Mouse (Mus musculus) left cerebral cortex, adult 2 months (tissue): ENCODE data around the gene Ufsp1. TPM values are rescaled to one million over a fixed set of nuclear protein-coding genes. Genes with fewer than 3 reads are reported as not detected.

ENCODE experiments used
- DNase-seq, 2 experiments: peaks; one replicate each; pipeline ENCODE4 v3.0.0; 2021 to 2022; ENCODE audit warnings: low spot score in 2 of 2, mixed read lengths in 1 of 2; ENCODE audit errors: extremely low spot score in 1 of 2
- H3K27ac ChIP-seq: fragments of 200-600 bp; 2 replicates; pipeline ENCODE4 v1.8.1; 2022
- H3K4me3 ChIP-seq: fragments of 200-600 bp; 2 replicates; pipeline ENCODE4 v1.8.1; 2022
- CTCF ChIP-seq: fragments of 200-600 bp; IDR thresholded peaks from 2 replicates; pipeline ENCODE4 v1.8.1; 2022; ENCODE audit warnings: antibody characterized with exemption, mild to moderate bottlenecking, moderate library complexity
- intact Hi-C: fragments of 180-260 bp; cut with DNase I; formaldehyde crosslinking; loops from one replicate; pipeline ENCODE4 v1.15.1; 2025
- microRNA-seq, 2 experiments: library from miRNA; unstranded; fragments of <30 nt; microRNA quantifications; one replicate each; pipeline ENCODE4 v1.2.0; 2021
- total RNA-seq, 2 experiments: library from RNA; stranded (reverse); gene quantifications; 2 replicates each; pipeline ENCODE4 v1.2.3; 2021

The Ufsp1 gene
- total RNA-seq, 2 experiments from 2014 or later: 11.6 to 14.4 TPM

GRCm38 (mm10) chr5:137338256-137338655 is 43.8 kb downstream of the Ufsp1 start:
- intact Hi-C loops: loop anchor here (1.0 to 10.0 kb wide), 4 partner anchors 257 to 827 kb away; partner anchors contain the start of genes Cops6 and Ppp1r35
- DNase-seq: peak; percentile 89 to 90
- peak overlapping the region; percentile 55 for H3K4me3 ChIP-seq
- peak overlapping the region; percentile 74 for H3K27ac ChIP-seq
- no peak for TF ChIP-seq CTCF

- TF ChIP-seq CTCF: no peak
- Histone ChIP-seq H3K4me3 (peak overlapping the region; percentile 55), H3K27ac (peak overlapping the region; percentile 74)
- intact Hi-C loops: loop anchor here (1.0 to 10.0 kb wide), 4 partner anchors 256 to 826 kb away; partner anchors contain the start of genes Cops6 and Ppp1r35
- no peak for DNase-seq
These were observed 44.3 kb downstream of the Ufsp1 start for GRCm38 (mm10) chr5:137338663-137339289.

GRCm38 (mm10) chr5:137339290-137339979 is 45.0 kb downstream of the Ufsp1 start:
- peak overlapping the region; percentile 55 for H3K4me3 ChIP-seq
- peak overlapping the region; percentile 74; the same call in 1 of the 2 replicates for H3K27ac ChIP-seq

GRCm38 (mm10) chr5:137340222-137340621 is 45.8 kb downstream of the Ufsp1 start:
- Histone ChIP-seq H3K27ac (no peak overlapping the region), H3K4me3 (no peak overlapping the region)
- no peak for TF ChIP-seq CTCF
- intact Hi-C loops: no loop called here
- no peak for DNase-seq

More at GRCm38 (mm10) chr5:137339290-137339979, 45.0 kb downstream of the Ufsp1 start:
- intact Hi-C loops: loop anchor here (5.0 to 10.0 kb wide), 3 partner anchors 255 to 825 kb away; partner anchors contain the start of genes Cops6 and Ppp1r35
- DNase-seq: no peak
- TF ChIP-seq CTCF: no peak

GRCm38 (mm10) chr5:137342407-137343012 is 48.1 kb downstream of the Ufsp1 start:
- TF ChIP-seq CTCF: no peak
- intact Hi-C loops: no loop called here
- no peak for DNase-seq

GRCm38 (mm10) chr5:137343412-137343811 is 49.0 kb downstream of the Ufsp1 start:
- TF ChIP-seq CTCF: no peak
- no peak overlapping the region for H3K4me3 ChIP-seq
- H3K27ac ChIP-seq: no peak overlapping the region
- DNase-seq: no peak
- intact Hi-C loops: no loop called here

More at GRCm38 (mm10) chr5:137342407-137343012, 48.1 kb downstream of the Ufsp1 start:
- Histone ChIP-seq H3K27ac (no peak overlapping the region), H3K4me3 (no peak overlapping the region)

DNA sequence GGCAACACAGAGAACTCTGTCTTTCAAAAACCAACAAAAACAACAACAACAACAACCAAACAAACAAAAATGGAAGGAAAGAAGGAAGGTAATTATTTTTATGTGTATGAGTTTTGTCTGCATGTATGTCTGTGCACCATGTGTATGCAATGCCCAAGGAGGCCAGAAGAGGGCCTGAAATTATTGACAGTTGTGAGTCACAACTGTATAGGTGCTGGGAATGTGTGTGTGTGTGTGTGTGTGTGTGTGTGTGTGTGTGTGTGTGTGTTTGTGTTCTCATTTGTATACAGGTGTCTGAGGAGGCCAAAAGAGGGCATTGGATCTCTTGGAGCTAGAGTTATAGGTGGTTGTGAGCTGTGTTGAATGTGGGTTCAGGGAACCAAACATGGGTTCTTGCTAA is 49.4 kb downstream of the Ufsp1 start:
- no peak for TF ChIP-seq CTCF
- intact Hi-C loops: no loop called here
- no peak overlapping the region for H3K27ac ChIP-seq
- H3K4me3 ChIP-seq: no peak overlapping the region
- DNase-seq: no peak

Small RNA genes within 50 kb of the gene (microRNA-seq; reads per million reads assigned to microRNA genes)
- gene Mir7036 (2.7 to 2.9 reads per million in 2 experiments), gene Mir8116 (0 reads per million in 2 experiments)

Other genes starting within 250 kb of the Ufsp1 start
- 100 to 1,000 TPM; 349 to 354 TPM for gene Ap1s1, start 248.5 kb upstream of the Ufsp1 start, total RNA-seq
- 1 to 10 TPM in 1 of 2 experiments, under 1 TPM in 1; 0.91 to 1.1 TPM for gene Serpine1, start 222.4 kb upstream of the Ufsp1 start, total RNA-seq
- gene Trim56, start 178.4 kb upstream of the Ufsp1 start, total RNA-seq: 1 to 10 TPM; 4.3 to 5.7 TPM
- not detected for gene Muc3, start 145.3 kb upstream of the Ufsp1 start, total RNA-seq
- 1 to 10 TPM; 4.6 to 5.4 TPM for gene Muc3a, start 82.2 kb upstream of the Ufsp1 start, total RNA-seq
- gene Ache, start 7.1 kb upstream of the Ufsp1 start, total RNA-seq: 10 to 100 TPM; 53.8 to 62.9 TPM
- gene Srrt, start 13.0 kb downstream of the Ufsp1 start, total RNA-seq: 100 to 1,000 TPM; 202 to 221 TPM
- gene Trip6, start 19.8 kb downstream of the Ufsp1 start, total RNA-seq: 1 to 10 TPM; 4.5 to 6.5 TPM
- 10 to 100 TPM; 22.8 to 25.1 TPM for gene Slc12a9, start 39.0 kb downstream of the Ufsp1 start, total RNA-seq
- 1 to 10 TPM; 4.9 to 6.8 TPM for gene Ephb4, start 55.5 kb downstream of the Ufsp1 start, total RNA-seq
- gene Zan, start 182.4 kb downstream of the Ufsp1 start, total RNA-seq: under 1 TPM; 0.30 to 0.38 TPM
- 10 to 100 TPM; 30.4 to 35.9 TPM for gene Pop7, start 207.9 kb downstream of the Ufsp1 start, total RNA-seq
- 10 to 100 TPM; 58.1 to 59.9 TPM for gene Gigyf1, start 223.9 kb downstream of the Ufsp1 start, total RNA-seq
- not detected for gene Epo, start 238.6 kb downstream of the Ufsp1 start, total RNA-seq
- gene Gnb2, start 238.9 kb downstream of the Ufsp1 start, total RNA-seq: 100 to 1,000 TPM; 570 to 583 TPM